8 mouse cellular contexts compared by ENCODE assay signal in the genomic region with DNA sequence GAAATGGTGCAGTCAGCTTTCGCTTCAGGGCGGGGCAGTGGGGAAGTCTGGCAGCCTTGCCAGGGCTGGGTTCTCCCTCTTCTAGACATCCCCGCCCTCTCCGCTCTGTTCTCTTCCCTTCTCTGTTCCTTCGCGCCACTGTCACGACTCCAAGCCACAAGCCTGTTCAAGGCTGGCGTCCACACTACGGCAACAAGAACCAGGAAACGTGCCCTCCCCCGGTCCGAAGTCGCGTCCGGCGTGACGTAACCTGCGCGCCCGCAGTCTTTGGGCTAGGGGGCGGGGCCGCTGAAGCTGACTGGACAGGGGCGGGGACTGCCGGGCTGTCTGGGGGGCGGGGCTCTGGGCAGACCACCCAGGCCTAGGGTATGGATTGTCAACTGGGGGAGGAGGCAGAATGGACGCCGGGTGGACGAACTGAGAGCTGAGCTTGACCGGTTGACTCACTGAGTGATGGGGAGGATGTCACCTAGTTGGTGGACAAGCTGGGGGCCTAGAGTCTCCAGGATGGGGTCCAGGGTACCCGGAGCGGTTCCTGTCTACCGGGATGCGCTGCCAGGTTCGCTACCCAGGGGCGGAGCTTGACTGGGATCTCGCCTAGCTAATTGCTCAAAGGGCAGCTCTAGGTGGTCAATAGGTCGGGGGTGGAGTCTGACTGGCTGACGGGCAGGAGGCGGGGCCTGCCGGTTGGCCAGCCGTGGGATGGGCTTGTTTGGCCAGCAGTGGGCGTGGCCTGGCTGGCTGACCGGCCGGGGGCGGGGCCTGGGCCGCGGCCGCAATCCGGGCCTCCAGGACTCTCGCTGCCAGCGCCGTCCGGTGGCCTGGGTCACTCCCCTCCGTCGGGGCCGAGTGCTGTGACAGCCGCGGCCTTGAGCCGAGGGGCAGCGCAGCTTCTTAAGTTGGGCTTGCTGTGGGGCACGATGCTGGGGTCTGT. TPM values are rescaled to one million over a fixed set of nuclear protein-coding genes. Genes with fewer than 3 reads are reported as not detected.
DNase-seq lines count a peak whose midpoint lies in the region; ATAC-seq and TF ChIP-seq lines count a peak whose summit lies in the region.

Gene Slc35f5 (plus strand): TSS at position 337 of the 934 bp plus-strand sequence.

- WGBS in heart, embryonic 10.5 days, result under 1% methylated on average over 61 of the region's 61 CpGs
- under 1% methylated on average over 61 of the region's 61 CpGs for WGBS in kidney, embryonic 15.5 days

- H3K27ac ChIP-seq in bone marrow macrophage, adult 2 months (ENCODE audit: insufficient read depth, low read depth, low read length), result peak within 1 kb of the TSS; percentile 98
- H3K27ac ChIP-seq in embryonic fibroblast, embryonic 13.5 days (ENCODE audit: insufficient read depth, low read length), result peak within 1 kb of the TSS; percentile 93
- peak within 1 kb of the TSS; percentile 94 for H3K27ac ChIP-seq in heart, embryonic 10.5 days
- peak within 1 kb of the TSS; percentile 96 for H3K27ac ChIP-seq in kidney, embryonic 15.5 days

- peak; percentile 96 for ATAC-seq in kidney, embryonic 15.5 days (replicated peaks; ENCODE audit: low FRiP score)
- ATAC-seq in monocyte, adult 5-6 weeks (replicated peaks; ENCODE audit: insufficient number of reproducible peaks, low FRiP score, low TSS enrichment, poor library complexity, severe bottlenecking), result peak; percentile 92

- peak; percentile 94 for DNase-seq in A20 (ENCODE audit: low read depth, low spot score)
- DNase-seq in heart, embryonic 10.5 days (ENCODE audit: low spot score), result peak; percentile 98
- peak; percentile 93 for DNase-seq in liver
- peak; percentile 88 to 93 for DNase-seq in spleen, postnatal 4 days (ENCODE audit: low spot score in 2 of 2)

- H3K36me3 ChIP-seq in heart, embryonic 10.5 days, result peaks cover 3% of the 10 kb centered on the region; the same call in 1 of the 2 replicates
- peaks cover 13% of the 10 kb centered on the region for H3K36me3 ChIP-seq in kidney, embryonic 15.5 days

- H3K4me2 ChIP-seq in kidney, embryonic 15.5 days, result peak within 1 kb of the TSS; percentile 75

- no peak for TF ChIP-seq CTCF in bone marrow macrophage, adult 2 months (IDR thresholded peaks at IDR 0.05; ENCODE audit: low read depth, low read length)
- TF ChIP-seq CTCF in embryonic fibroblast, embryonic 13.5 days (IDR thresholded peaks at IDR 0.05; ENCODE audit: borderline replicate concordance, insufficient read depth, low read length), result no peak

- no peaks in the 10 kb centered on the region for H3K27me3 ChIP-seq in heart, embryonic 10.5 days (ENCODE audit: insufficient read depth, poor library complexity, severe bottlenecking)
- H3K27me3 ChIP-seq in kidney, embryonic 15.5 days, result no peaks in the 10 kb centered on the region

- peak within 1 kb of the TSS; percentile 91 for H3K4me3 ChIP-seq in bone marrow macrophage, adult 2 months (ENCODE audit: insufficient read depth, low read length)
- peak within 1 kb of the TSS; percentile 65 for H3K4me3 ChIP-seq in embryonic fibroblast, embryonic 13.5 days (ENCODE audit: insufficient read depth, low read length)
- peak within 1 kb of the TSS; percentile 77 for H3K4me3 ChIP-seq in heart, embryonic 10.5 days
- H3K4me3 ChIP-seq in kidney, embryonic 15.5 days (replicated peaks), result peak within 1 kb of the TSS; percentile 90

- H3K9ac ChIP-seq in kidney, embryonic 15.5 days, result peak within 1 kb of the TSS; percentile 90

- TF ChIP-seq POLR2A in bone marrow macrophage, adult 2 months (IDR thresholded peaks at IDR 0.05; ENCODE audit: borderline replicate concordance, low read depth, low read length), result no peak
- TF ChIP-seq POLR2A in embryonic fibroblast, embryonic 13.5 days (IDR thresholded peaks at IDR 0.05; ENCODE audit: low read depth, low read length), result peak; percentile 80

- peaks cover 13% of the 10 kb centered on the region for H3K4me1 ChIP-seq in bone marrow macrophage, adult 2 months (ENCODE audit: control insufficient read depth, insufficient read depth, low read length)
- peaks cover 4% of the 10 kb centered on the region for H3K4me1 ChIP-seq in embryonic fibroblast, embryonic 13.5 days (ENCODE audit: control insufficient read depth, insufficient read depth, low read length)
- H3K4me1 ChIP-seq in heart, embryonic 10.5 days, result peaks cover 8% of the 10 kb centered on the region
- peaks cover 14% of the 10 kb centered on the region for H3K4me1 ChIP-seq in kidney, embryonic 15.5 days

- no peaks in the 10 kb centered on the region for H3K9me3 ChIP-seq in heart, embryonic 10.5 days
- no peaks in the 10 kb centered on the region for H3K9me3 ChIP-seq in kidney, embryonic 15.5 days (replicated peaks)

RNA-seq across cellular contexts. Expression of gene Slc35f5, which starts in this region (rescaled TPM):
- 37.1 and 37.3 TPM in 2 replicates for polyA plus RNA-seq in bone marrow macrophage, adult 2 months (2012; ENCODE audit: insufficient read depth, insufficient read length, missing spikeins)
- polyA plus RNA-seq in embryonic fibroblast, embryonic 13.5 days (2011; ENCODE audit: insufficient read length, low read depth, missing spikeins), result 45.7 and 53.7 TPM in 2 replicates
- 36.1 and 37.0 TPM in 2 replicates for polyA plus RNA-seq in heart, embryonic 10.5 days (2016; fragmentation: Nextera tagmentation; extraction: Ambion mirVana)
- 51.9 and 53.0 TPM in 2 replicates for polyA plus RNA-seq in kidney, embryonic 15.5 days (2015; fragmentation: Nextera tagmentation; extraction: Ambion mirVana)
- 6.9 to 12.6 TPM (median 9.0 TPM) in 3 replicates for total RNA-seq in monocyte, adult 5-6 weeks (2017)

Comparison
In these comparisons a context has a peak if more than half of its experiments do, and no peak if none do; other contexts are left out.
1. Peak in every context shown above with its lines: DNase-seq, ATAC-seq, H3K4me3 ChIP-seq and H3K27ac ChIP-seq.